9 mouse cellular contexts compared by ENCODE assay signal in genomic region chr5:66149571-66149970, GRCm38 (mm10). TPM values are rescaled to one million over a fixed set of nuclear protein-coding genes. Genes with fewer than 3 reads are reported as not detected.
DNase-seq lines count a peak whose midpoint lies in the region; ATAC-seq lines count a peak whose summit lies in the region.
"Had no signal": no experiment of that assay in that cellular context is flagged by ENCODE, and none has a peak within 500 bp of the region (broad histone marks: within the 10 kb centered on the region; RNA-seq: fewer than 3 reads in every experiment).

No protein-coding gene starts in this region.

- H3K27me3 ChIP-seq in heart, embryonic 13.5 days (replicated peaks) = peaks cover 46% of the 10 kb centered on the region
- H3K27me3 ChIP-seq in neural tube, embryonic 13.5 days = peaks cover 56% of the 10 kb centered on the region
- H3K27me3 ChIP-seq in neural tube, embryonic 15.5 days (replicated peaks) = peaks cover 39% of the 10 kb centered on the region
- H3K27me3 ChIP-seq in limb, embryonic 13.5 days = peaks cover 40% of the 10 kb centered on the region

- H3K9me3 ChIP-seq in heart, embryonic 13.5 days = no peaks in the 10 kb centered on the region
- H3K9me3 ChIP-seq in neural tube, embryonic 13.5 days = no peaks in the 10 kb centered on the region
- H3K9me3 ChIP-seq in neural tube, embryonic 15.5 days (replicated peaks) = no peaks in the 10 kb centered on the region
- H3K9me3 ChIP-seq in limb, embryonic 13.5 days = no peaks in the 10 kb centered on the region

- no peak overlapping the region for H3K27ac ChIP-seq in heart, embryonic 13.5 days (replicated peaks)
- H3K27ac ChIP-seq in neural tube, embryonic 13.5 days (replicated peaks) = no peak overlapping the region
- H3K27ac ChIP-seq in neural tube, embryonic 15.5 days (replicated peaks) = no peak overlapping the region
- H3K27ac ChIP-seq in limb, embryonic 13.5 days = no peak overlapping the region

- peaks cover 12% of the 10 kb centered on the region for H3K4me1 ChIP-seq in heart, embryonic 13.5 days
- peaks cover 19% of the 10 kb centered on the region for H3K4me1 ChIP-seq in neural tube, embryonic 13.5 days (replicated peaks)
- H3K4me1 ChIP-seq in neural tube, embryonic 15.5 days = peaks cover 18% of the 10 kb centered on the region
- H3K4me1 ChIP-seq in limb, embryonic 13.5 days = peaks cover 10% of the 10 kb centered on the region

- intact Hi-C loops in heart, postnatal 10 days (cut with DNase I) = no loop called here

- peak overlapping the region; percentile 76; the same call in 1 of the 2 replicates for H3K9ac ChIP-seq in heart, embryonic 13.5 days
- H3K9ac ChIP-seq in neural tube, embryonic 13.5 days = no peak overlapping the region
- H3K9ac ChIP-seq in neural tube, embryonic 15.5 days (replicated peaks) = no peak overlapping the region
- H3K9ac ChIP-seq in limb, embryonic 13.5 days = no peak overlapping the region

- peak overlapping the region; percentile 61 for H3K4me3 ChIP-seq in heart, embryonic 13.5 days
- no peak overlapping the region for H3K4me3 ChIP-seq in neural tube, embryonic 13.5 days
- no peak overlapping the region for H3K4me3 ChIP-seq in neural tube, embryonic 15.5 days (replicated peaks)
- H3K4me3 ChIP-seq in limb, embryonic 13.5 days = peak overlapping the region; percentile 54

- no peak for DNase-seq in heart, postnatal 10 days
- DNase-seq in adrenal gland, postnatal 4 days (ENCODE audit: low spot score in 2 of 2) = no peak
- no peak for DNase-seq in retina, embryonic 14.5 days (ENCODE audit: low spot score)
- no peak for DNase-seq in right cerebral cortex, postnatal 25 days
- DNase-seq: lung, postnatal 14 days had no signal

- peak overlapping the region; percentile 92 for H3K4me2 ChIP-seq in heart, embryonic 13.5 days
- H3K4me2 ChIP-seq in neural tube, embryonic 13.5 days = 0 out of 2 replicates have a peak overlapping the region, but pooled peaks have one; percentile 71
- no peak overlapping the region for H3K4me2 ChIP-seq in neural tube, embryonic 15.5 days
- H3K4me2 ChIP-seq in limb, embryonic 13.5 days (replicated peaks) = peak overlapping the region; percentile 93

- no peak for ATAC-seq in heart, embryonic 13.5 days (ENCODE audit: extremely low read depth, insufficient number of reproducible peaks, low FRiP score, low TSS enrichment)
- ATAC-seq in neural tube, embryonic 13.5 days (ENCODE audit: low read depth) = no peak
- no peak for ATAC-seq in neural tube, embryonic 15.5 days (ENCODE audit: low FRiP score)
- no peak for ATAC-seq in limb, embryonic 13.5 days (ENCODE audit: low FRiP score, low read depth)

- no peaks in the 10 kb centered on the region for H3K36me3 ChIP-seq in heart, embryonic 13.5 days
- H3K36me3 ChIP-seq in neural tube, embryonic 13.5 days = no peaks in the 10 kb centered on the region
- H3K36me3 ChIP-seq in neural tube, embryonic 15.5 days = no peaks in the 10 kb centered on the region
- H3K36me3 ChIP-seq in limb, embryonic 13.5 days = no peaks in the 10 kb centered on the region

- WGBS in heart, embryonic 13.5 days = 26% methylated on average over 3 of the region's 3 CpGs
- WGBS in neural tube, embryonic 13.5 days = 41% methylated on average over 3 of the region's 3 CpGs
- 41% methylated on average over 3 of the region's 3 CpGs for WGBS in neural tube, embryonic 15.5 days
- WGBS in limb, embryonic 13.5 days = 25% methylated on average over 3 of the region's 3 CpGs

RNA-seq across cellular contexts. Expression of gene Rbm47, which starts 23.3 kb away (rescaled TPM):
- polyA plus RNA-seq in heart, embryonic 13.5 days (2015; fragmentation: Nextera tagmentation; extraction: Ambion mirVana) = 2.0 and 2.1 TPM in 2 replicates
- 1 to 10 TPM; 2.3 to 3.7 TPM for total RNA-seq in heart, postnatal 10 days (2021)
- 1.5 and 2.5 TPM in 2 replicates for polyA plus RNA-seq in neural tube, embryonic 13.5 days (2015; fragmentation: Nextera tagmentation; extraction: Ambion mirVana)
- 1.2 and 9.9 TPM in 2 replicates for polyA plus RNA-seq in neural tube, embryonic 15.5 days (2015; fragmentation: Nextera tagmentation; extraction: Ambion mirVana)
- polyA plus RNA-seq in limb, embryonic 13.5 days (2015; fragmentation: Nextera tagmentation; extraction: Ambion mirVana) = 3.7 and 4.0 TPM in 2 replicates
- total RNA-seq in adrenal gland, postnatal 4 days (2021) = 10 to 100 TPM; 63.2 to 73.3 TPM

Comparison
In these comparisons a context has a peak if more than half of its experiments do, and no peak if none do; other contexts are left out.
1. H3K4me3 ChIP-seq: peak in heart, embryonic 13.5 days (single experiment) and limb, embryonic 13.5 days (single experiment); none in neural tube, embryonic 13.5 days (single experiment) and neural tube, embryonic 15.5 days (single experiment).